Mouse (Mus musculus) CH12.LX (cell line): ENCODE data around the gene Fgd4.
"Not testable (repeated sequence)": the region's sequence is repeated elsewhere in the genome, so short reads cannot be mapped to it uniquely, and the experiment has no call there.

Experiments used
- CHD1 ChIP-seq: IDR thresholded peaks from 2 replicates; pipeline ENCODE4 v1.6.1; 2012; ENCODE audit warnings: low read depth, low read length, improper control_type of control experiment, inconsistent platforms
- CTCF ChIP-seq, 2 experiments: IDR thresholded peaks in 1 of 2; conservative IDR thresholded peaks in 1 of 2; 2 replicates each; pipeline ENCODE4 v1.5.1; 2011 to 2012; ENCODE audit warnings: low read depth in 2 of 2, low read length in 2 of 2, improper control_type of control experiment in 1 of 2, inconsistent platforms in 1 of 2, mild to moderate bottlenecking in 1 of 2, moderate library complexity in 1 of 2
- E2F4 ChIP-seq: IDR thresholded peaks from 2 replicates; pipeline ENCODE4 v1.6.1; 2011; ENCODE audit warnings: low read depth, low read length, improper control_type of control experiment; ENCODE audit not compliant: insufficient replicate concordance
- HCFC1 ChIP-seq: IDR thresholded peaks from 2 replicates; pipeline ENCODE4 v1.6.1; 2012; ENCODE audit warnings: low read depth, mild to moderate bottlenecking, inconsistent platforms, low read length, improper control_type of control experiment
- IRF4 ChIP-seq: IDR thresholded peaks from 2 replicates; pipeline ENCODE4 v1.6.1; 2014; ENCODE audit warnings: low read depth, mild to moderate bottlenecking, inconsistent platforms, low read length, improper control_type of control experiment
- MAX ChIP-seq: IDR thresholded peaks from 2 replicates; pipeline ENCODE4 v1.6.1; 2011; ENCODE audit warnings: low read length, improper control_type of control experiment
- POLR2A ChIP-seq: IDR thresholded peaks from 2 replicates; pipeline ENCODE4 v1.6.1; 2011; ENCODE audit warnings: low read depth, mild to moderate bottlenecking, improper control_type of control experiment, low read length
- RCOR1 ChIP-seq: conservative IDR thresholded peaks from 2 replicates; pipeline ENCODE4 v1.6.1; 2012; ENCODE audit warnings: low read depth, mild to moderate bottlenecking, inconsistent platforms, low read length, improper control_type of control experiment
- TCF12 ChIP-seq: IDR thresholded peaks from 2 replicates; pipeline ENCODE4 v1.6.1; 2014; ENCODE audit warnings: low read depth, mild to moderate bottlenecking, inconsistent platforms, low read length, improper control_type of control experiment
- UBTF ChIP-seq: IDR thresholded peaks from 2 replicates; pipeline ENCODE4 v1.6.1; 2012; ENCODE audit warnings: low read depth, mild to moderate bottlenecking, inconsistent platforms, low read length, improper control_type of control experiment, moderate library complexity
- USF1 ChIP-seq: IDR thresholded peaks from 2 replicates; pipeline ENCODE4 v1.6.1; 2014; ENCODE audit warnings: low read depth, mild to moderate bottlenecking, inconsistent platforms, low read length, improper control_type of control experiment

DNA sequence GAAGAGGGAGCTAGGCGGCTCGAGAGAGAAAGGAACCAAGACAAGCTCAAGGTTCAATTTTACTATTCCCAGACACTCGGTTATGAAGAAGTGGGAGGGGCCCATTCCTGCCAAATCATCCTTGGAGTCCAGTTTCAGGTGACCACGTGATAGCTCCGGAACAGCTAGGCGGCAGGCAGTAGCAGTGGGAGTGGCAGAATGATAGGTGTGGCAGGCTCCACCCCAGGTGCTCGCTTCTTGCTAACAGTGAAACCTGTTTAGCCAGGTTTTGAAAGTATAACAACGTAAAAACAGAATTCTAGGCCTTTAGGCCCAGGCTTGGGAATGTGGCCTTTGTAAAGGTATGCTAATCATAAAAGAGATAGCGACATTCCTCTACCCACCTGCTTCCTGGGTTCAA is 233.1 kb downstream of the Fgd4 start:
- not testable (repeated sequence) for TF ChIP-seq UBTF; MAX; POLR2A; CTCF (conservative IDR thresholded peaks at IDR 0.05 in 1 of 2, IDR thresholded peaks at IDR 0.05 in 1 of 2; ENCODE audit: low read depth in 2 of 2, low read length in 2 of 2); HCFC1; TCF12; E2F4; IRF4; RCOR1; CHD1; USF1
